Mouse (Mus musculus) MEL (cell line): ENCODE results near the gene Agap2.
A peak's percentile ranks its signal among the peaks of the same experiment; 100 is the strongest.

Source experiments
- CTCF ChIP-seq, 3 experiments: IDR thresholded peaks in 2 of 3; conservative IDR thresholded peaks in 1 of 3; 2 replicates each; pipeline ENCODE4 v1.5.1; 2011 to 2012; ENCODE audit warnings: low read length in 3 of 3, low read depth in 2 of 3, mild to moderate bottlenecking in 2 of 3, improper control_type of control experiment in 1 of 3, inconsistent platforms in 1 of 3, mixed read lengths in 1 of 3, moderate library complexity in 1 of 3; ENCODE audit not compliant: control insufficient read depth in 1 of 3, insufficient read depth in 1 of 3, poor library complexity in 1 of 3, severe bottlenecking in 1 of 3
- GATA1 ChIP-seq: IDR thresholded peaks from 2 replicates; pipeline ENCODE4 v1.6.1; 2011; ENCODE audit warnings: low read depth, low read length, improper control_type of control experiment
- POLR2A ChIP-seq, 2 experiments: IDR thresholded peaks; 2 replicates each; pipeline ENCODE4 v1.6.1; 2011 to 2012; ENCODE audit warnings: low read length in 2 of 2, mild to moderate bottlenecking in 2 of 2, control low read depth in 1 of 2, improper control_type of control experiment in 1 of 2, low read depth in 1 of 2, moderate library complexity in 1 of 2; ENCODE audit not compliant: control insufficient read depth in 1 of 2, insufficient read depth in 1 of 2, poor library complexity in 1 of 2

GRCm38 (mm10) chr10:127122784-127123435 lies 47.8 kb downstream of the Agap2 start:
- TF ChIP-seq GATA1 (no peak), CTCF (IDR thresholded peaks at IDR 0.05 in 2 of 3, conservative IDR thresholded peaks at IDR 0.05 in 1 of 3; ENCODE audit: control insufficient read depth in 1 of 3, insufficient read depth in 1 of 3, low read depth in 2 of 3, low read length in 3 of 3, poor library complexity in 1 of 3, severe bottlenecking in 1 of 3) (no peak), POLR2A (IDR thresholded peaks at IDR 0.05; ENCODE audit: control insufficient read depth in 1 of 2, insufficient read depth in 1 of 2, low read depth in 1 of 2, low read length in 2 of 2, poor library complexity in 1 of 2) (peak in 1 of 2 experiments; percentile 88; a peak in 2 of 4 replicates)
